Mouse (Mus musculus): ENCODE data around the gene Tal1.

GRCm38 (mm10) chr4:115094056-115094455, 37.8 kb downstream of the Tal1 start:
- TF ChIP-seq CTCF (IDR thresholded peaks at IDR 0.05; ENCODE audit: borderline replicate concordance, insufficient read depth, low read length) (no peak), POLR2A (IDR thresholded peaks at IDR 0.05; ENCODE audit: low read depth, low read length) (no peak)

Data from embryonic fibroblast, embryonic 13.5 days (primary cell).